Mouse (Mus musculus) inflammation-experienced regulatory T-cells, adult 16 weeks (primary cell): ENCODE data around the gene Cyp4x1. TPM values are rescaled to one million over a fixed set of nuclear protein-coding genes. Genes with fewer than 3 reads are reported as not detected.

Source experiments
- polyA plus RNA-seq: library from polyadenylated mRNA; unstranded; fragments of 100-300 nt; shearing (Covaris generic); gene quantifications from one replicate; pipeline ENCODE4 v1.2.1, GENCODE M21; 2017

Cyp4x1 gene
- polyA plus RNA-seq: not detected

GRCm38 (mm10) chr4:115133621-115134295, at the start of gene Cyp4x1:
TSS of gene Cyp4x1 (minus strand) at chr4:115134281.

GRCm38 (mm10) chr4:115088611-115089338, 45.3 kb downstream of the Cyp4x1 start, which contains the start of gene Pdzk1ip1:
TSS of gene Pdzk1ip1 (plus strand) at chr4:115088708.

GRCm38 (mm10) chr4:115056371-115056920, 77.6 kb downstream of the Cyp4x1 start, which contains the start of gene Tal1:
TSS of gene Tal1 (plus strand) at chr4:115056426.

Other genes with a start within 250 kb of the Cyp4x1 start
- gene Foxd2, start 225.4 kb downstream of the Cyp4x1 start, polyA plus RNA-seq: 0.11 TPM
- not detected for gene Foxe3, start 208.3 kb downstream of the Cyp4x1 start, polyA plus RNA-seq
- 58.4 TPM for gene Cmpk1, start 147.0 kb downstream of the Cyp4x1 start, polyA plus RNA-seq
- 3.5 TPM for gene Stil, start 134.1 kb downstream of the Cyp4x1 start, polyA plus RNA-seq
- gene Tal1, start 77.9 kb downstream of the Cyp4x1 start, polyA plus RNA-seq: not detected
- gene Pdzk1ip1, start 45.6 kb downstream of the Cyp4x1 start, polyA plus RNA-seq: 34.4 TPM
- gene Cyp4a29, start 107.8 kb upstream of the Cyp4x1 start, polyA plus RNA-seq: not detected
- gene Cyp4a12a, start 164.8 kb upstream of the Cyp4x1 start, polyA plus RNA-seq: not detected